Mouse (Mus musculus): ENCODE measurements at regions not wholly inside any gene's neighbourhood (a gene's known extent, or its start where the extent isn't known, plus 50 kb on each side); places are given as distances from the start of the nearest gene placed in this dataset.

DNA sequence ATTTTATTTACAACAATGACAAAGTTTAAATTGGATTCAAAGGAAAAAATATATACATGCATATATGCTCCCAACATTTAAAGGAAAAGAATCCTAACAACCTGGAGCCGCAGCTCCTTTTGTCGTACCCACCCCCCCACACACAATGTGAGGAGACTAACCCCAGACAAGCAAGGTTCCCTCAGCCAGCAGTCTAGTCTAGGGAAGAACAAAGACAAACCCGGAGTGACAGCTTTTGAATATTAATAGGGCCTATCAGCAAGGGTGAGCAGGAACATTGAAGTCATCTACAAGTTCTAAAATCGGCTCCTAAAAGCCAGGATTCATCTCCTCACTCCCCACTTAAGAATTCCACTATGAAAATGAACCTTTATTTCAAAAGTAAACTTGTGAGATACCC is 374.9 kb upstream of the Clint1 start:
- intact Hi-C loops (cut with DNase I) = no loop called here
- no peak for DNase-seq (ENCODE audit: extremely low spot score in 1 of 2, low spot score in 2 of 2)

DNA sequence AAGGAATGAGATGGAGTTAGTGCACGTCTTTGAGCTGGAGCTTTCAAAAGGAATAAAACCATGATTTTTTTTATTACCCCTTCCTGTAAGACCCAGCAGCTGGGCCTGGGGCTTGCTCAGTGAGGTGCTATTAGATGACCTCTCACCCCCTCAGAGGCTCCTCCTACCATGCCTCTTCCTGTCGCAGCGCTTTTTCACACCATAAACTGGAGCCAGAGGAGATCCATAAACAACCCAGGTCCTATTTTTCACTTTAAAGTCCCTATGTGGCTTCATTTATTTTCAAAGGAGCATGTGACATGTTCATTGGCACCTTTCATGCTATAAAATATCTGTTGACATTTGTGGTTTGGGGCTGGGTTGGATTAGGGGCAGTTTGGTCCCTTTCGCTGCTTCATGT is 365.9 kb upstream of the Clint1 start:
- DNase-seq (ENCODE audit: extremely low spot score in 1 of 2, low spot score in 2 of 2) = no peak
- intact Hi-C loops (cut with DNase I) = no loop called here

GRCm38 (mm10) chr11:45491021-45491967 is 360.6 kb upstream of the Clint1 start:
- intact Hi-C loops (cut with DNase I) = no loop called here
- no peak for DNase-seq (ENCODE audit: extremely low spot score in 1 of 2, low spot score in 2 of 2)

DNA sequence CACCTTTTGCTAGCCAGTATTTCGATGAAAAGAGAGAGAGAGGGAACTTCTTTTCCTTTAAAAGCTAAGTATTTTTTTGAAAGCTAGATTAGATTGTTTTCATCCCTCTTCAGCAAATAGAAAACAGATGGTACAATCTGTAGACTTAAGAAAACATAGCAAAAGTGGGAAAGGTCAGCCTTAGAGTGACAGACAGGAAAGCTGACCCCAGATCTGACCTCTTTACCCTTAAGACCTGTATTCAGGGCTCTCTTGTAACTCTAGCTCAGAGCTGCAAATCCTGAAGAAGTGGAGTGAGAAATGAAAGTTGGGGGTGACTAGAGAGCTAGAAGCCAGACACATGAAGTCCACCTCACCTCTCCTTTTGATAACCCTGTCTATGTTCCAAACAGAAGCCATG is 356.6 kb upstream of the Clint1 start:
- DNase-seq (ENCODE audit: extremely low spot score in 1 of 2, low spot score in 2 of 2) = no peak
- intact Hi-C loops (cut with DNase I) = no loop called here

GRCm38 (mm10) chr11:45508566-45508965 is 343.3 kb upstream of the Clint1 start:
- intact Hi-C loops (cut with DNase I) = no loop called here
- no peak for DNase-seq (ENCODE audit: extremely low spot score in 1 of 2, low spot score in 2 of 2)

DNA sequence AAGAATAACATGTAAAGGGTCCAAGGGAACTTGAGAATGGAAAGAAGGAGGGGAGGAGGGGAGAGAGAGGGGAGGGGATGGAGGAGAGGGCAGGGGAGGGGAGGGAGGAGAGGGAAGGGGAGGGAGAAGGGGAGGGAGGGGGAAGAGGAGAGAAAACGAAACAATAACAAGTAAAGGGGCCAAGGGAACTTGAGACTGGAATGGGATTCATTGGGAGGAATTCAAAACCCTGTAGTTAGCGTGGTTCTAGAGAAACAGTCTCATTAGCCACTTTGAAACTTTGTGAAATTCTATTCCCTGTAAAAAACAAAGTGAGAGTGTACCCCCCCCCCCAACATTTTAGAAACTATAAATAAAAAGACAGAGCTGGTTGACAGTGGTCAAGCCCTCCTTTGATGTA is 342.6 kb upstream of the Clint1 start:
- DNase-seq (ENCODE audit: extremely low spot score in 1 of 2, low spot score in 2 of 2) = no peak
- intact Hi-C loops (cut with DNase I) = no loop called here

GRCm38 (mm10) chr11:45514415-45515271 is 337.2 kb upstream of the Clint1 start:
- DNase-seq (ENCODE audit: extremely low spot score in 1 of 2, low spot score in 2 of 2) = no peak
- intact Hi-C loops (cut with DNase I) = no loop called here

DNA sequence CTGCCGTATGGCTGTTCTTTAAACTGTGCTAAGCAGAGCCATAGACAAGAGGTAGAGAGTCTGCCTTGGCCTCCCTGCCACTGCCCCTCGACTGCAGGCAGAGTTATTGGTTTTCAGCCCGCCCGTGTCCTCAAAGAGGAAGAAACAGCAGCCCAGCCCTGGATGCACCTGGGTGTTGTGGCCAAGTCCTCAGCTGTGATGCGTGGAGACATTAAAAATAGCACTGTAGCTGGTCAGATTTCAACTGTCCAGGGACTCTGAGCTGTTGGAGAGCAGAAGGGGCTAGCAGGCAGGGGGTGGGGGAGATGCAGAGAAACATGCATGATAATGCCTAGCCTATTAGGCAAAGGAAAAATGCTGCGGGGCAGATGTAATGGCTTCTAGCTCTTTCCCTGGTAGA is 327.1 kb upstream of the Clint1 start:
- intact Hi-C loops (cut with DNase I) = no loop called here
- DNase-seq (ENCODE audit: extremely low spot score in 1 of 2, low spot score in 2 of 2) = no peak

GRCm38 (mm10) chr11:45531044-45531626 is 320.7 kb upstream of the Clint1 start:
- DNase-seq (ENCODE audit: extremely low spot score in 1 of 2, low spot score in 2 of 2) = no peak

DNA sequence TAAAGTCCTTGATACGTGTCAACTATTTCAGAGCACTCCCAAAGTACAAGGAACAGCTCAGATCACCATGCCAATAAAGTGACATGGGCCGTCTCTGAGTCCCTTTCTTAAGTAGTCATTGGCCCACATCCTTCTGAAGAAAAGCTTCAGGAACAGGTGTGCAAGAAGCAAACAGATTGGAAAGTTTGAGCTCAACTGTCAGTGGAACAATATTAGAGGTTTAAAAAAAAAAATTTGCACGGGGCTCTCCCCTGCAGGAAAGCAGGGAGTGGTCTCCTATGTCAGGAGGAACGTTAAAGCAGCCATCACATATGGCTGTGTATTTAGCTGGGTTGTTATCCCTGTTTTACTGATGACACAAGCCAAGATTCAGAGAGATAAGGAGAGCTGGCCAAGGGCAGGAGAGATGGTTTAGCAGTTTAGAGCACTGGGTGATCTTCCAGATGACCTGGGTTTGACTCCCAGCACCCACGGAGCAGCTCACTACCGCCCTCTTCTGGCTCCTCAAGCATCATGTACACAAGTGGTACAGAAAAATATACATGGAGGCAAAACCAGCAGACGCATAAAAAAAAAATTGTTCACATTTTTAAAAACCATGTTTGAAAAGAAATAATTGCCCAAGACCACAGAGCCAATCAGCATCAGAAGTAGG is 318.3 kb upstream of the Clint1 start:
- no peak for DNase-seq (ENCODE audit: extremely low spot score in 1 of 2, low spot score in 2 of 2)
- intact Hi-C loops (cut with DNase I) = no loop called here

More at GRCm38 (mm10) chr11:45531044-45531626, 320.7 kb upstream of the Clint1 start:
- intact Hi-C loops (cut with DNase I) = no loop called here

DNA sequence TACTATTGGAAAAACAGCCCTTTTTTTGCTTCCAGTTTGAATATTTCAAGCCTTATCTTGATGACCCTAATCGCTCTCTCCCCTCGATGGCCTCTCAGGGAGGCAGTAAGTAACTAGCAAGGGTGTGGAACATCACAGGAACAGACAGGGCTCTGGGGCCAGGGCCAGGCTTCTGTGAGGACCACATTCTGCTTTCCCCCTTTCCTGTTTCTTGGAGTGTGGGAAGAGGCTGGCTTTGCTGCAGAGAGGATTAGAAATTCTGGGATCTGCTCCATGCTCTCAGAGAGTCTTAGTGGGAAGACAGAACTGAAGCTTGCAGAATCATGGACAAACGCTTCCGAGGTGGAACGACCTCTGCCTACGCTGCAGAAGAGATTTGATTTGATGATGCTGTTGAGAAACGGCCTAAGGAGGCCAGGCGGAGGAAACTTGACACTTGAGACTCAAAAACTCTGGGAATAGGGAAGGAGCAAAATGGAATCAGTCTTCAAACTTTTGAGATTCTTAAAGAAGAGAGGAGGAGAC is 316.3 kb upstream of the Clint1 start:
- DNase-seq (ENCODE audit: extremely low spot score in 1 of 2, low spot score in 2 of 2) = no peak
- intact Hi-C loops (cut with DNase I) = loop anchor here (5.0 kb wide), 3 partner anchors 347 to 923 kb away; no protein-coding TSS in a partner anchor

- intact Hi-C loops (cut with DNase I) = loop anchor here (5.0 kb wide), 3 partner anchors 344 to 926 kb away; no protein-coding TSS in a partner anchor
- peak in 1 of 2 experiments; percentile 52 for DNase-seq (ENCODE audit: extremely low spot score in 1 of 2, low spot score in 2 of 2)
Observed at GRCm38 (mm10) chr11:45538011-45538410, 313.8 kb upstream of the Clint1 start.

GRCm38 (mm10) chr11:45539459-45539858 is 312.4 kb upstream of the Clint1 start:
- DNase-seq (ENCODE audit: extremely low spot score in 1 of 2, low spot score in 2 of 2) = peak; percentile 73 to 82
- intact Hi-C loops (cut with DNase I) = loop anchor here (5.0 kb wide), 3 partner anchors 343 to 927 kb away; no protein-coding TSS in a partner anchor

DNA sequence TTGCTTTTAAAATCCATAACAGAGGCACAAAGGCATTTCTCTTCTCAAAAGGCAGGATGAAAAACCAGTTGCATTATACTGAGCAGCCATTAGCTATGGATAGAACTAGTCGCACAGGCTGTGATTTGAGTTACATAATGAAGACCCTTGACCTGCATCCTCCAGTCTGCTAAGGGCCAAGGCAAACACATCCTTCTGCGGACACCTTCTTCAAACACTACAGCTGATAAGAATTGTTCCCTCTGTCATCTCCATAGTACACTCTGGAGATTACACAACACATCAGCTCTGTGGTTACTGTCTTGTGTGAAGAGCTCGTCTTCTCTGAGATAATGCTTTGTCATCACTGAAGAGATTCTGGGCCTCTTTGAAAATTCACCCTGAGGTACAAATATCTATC is 307.3 kb upstream of the Clint1 start:
- no peak for DNase-seq (ENCODE audit: extremely low spot score in 1 of 2, low spot score in 2 of 2)

DNA sequence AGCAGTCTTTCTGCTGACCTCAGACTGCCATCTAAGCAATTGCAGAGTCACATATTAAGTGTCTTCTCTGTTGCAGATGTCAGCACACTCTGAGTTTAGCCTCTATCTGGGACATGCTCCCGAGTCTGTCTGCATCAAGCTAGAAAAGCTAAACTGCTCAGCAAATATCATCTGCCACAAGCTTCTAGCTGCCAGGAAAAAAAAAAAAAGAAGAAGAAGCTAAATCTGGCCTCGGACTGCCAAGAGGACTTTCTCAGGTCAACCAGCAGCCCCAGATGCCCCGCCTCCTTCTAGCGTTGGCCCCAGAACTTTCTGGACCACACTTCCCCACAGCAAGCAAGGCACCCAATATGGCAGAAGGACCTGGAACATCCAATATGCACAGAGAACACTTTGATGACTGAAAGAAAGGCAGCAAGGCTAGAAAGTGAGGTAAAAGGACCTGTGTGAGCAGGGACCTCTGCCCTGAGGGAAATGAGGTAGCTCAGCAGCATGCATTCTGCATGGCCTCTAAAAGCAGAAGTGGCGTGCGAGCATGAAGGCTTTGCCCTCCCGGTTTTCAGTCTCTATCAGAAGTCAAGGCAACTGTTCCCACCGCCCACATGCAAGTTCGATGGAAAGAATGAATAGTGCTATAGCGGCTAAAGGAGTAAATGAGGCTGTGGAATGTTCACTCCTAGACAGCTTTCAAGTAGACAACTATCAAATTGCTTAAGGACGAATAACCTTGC is 305.8 kb upstream of the Clint1 start:
- DNase-seq (ENCODE audit: extremely low spot score in 1 of 2, low spot score in 2 of 2) = no peak
- intact Hi-C loops (cut with DNase I) = no loop called here

More for the DNA sequence above, 307.3 kb upstream of the Clint1 start:
- intact Hi-C loops (cut with DNase I) = no loop called here

- intact Hi-C loops (cut with DNase I) = no loop called here
Observed at GRCm38 (mm10) chr11:45546861-45547260, 305.0 kb upstream of the Clint1 start.

DNA sequence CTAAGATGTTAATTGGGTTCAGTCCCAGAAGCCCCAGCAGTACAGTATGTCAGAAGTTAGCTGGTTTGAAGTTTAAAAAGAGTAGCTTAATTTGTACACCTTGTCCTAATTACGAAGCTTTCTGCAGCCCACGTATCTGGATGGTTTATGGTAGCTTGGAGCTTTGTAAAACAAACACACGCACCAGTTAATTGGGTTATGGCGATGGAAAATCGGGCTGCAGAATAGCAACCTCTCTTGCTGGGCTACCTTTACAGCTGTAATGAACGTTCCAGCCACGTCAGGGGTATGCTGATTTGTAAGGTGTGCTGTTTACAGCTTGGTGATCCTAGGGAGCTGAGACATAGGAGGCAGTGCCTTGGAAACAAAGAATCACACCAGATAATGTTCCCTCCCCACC is 301.5 kb upstream of the Clint1 start:
- DNase-seq (ENCODE audit: extremely low spot score in 1 of 2, low spot score in 2 of 2) = no peak
- intact Hi-C loops (cut with DNase I) = no loop called here

More at GRCm38 (mm10) chr11:45546861-45547260, 305.0 kb upstream of the Clint1 start:
- no peak for DNase-seq (ENCODE audit: extremely low spot score in 1 of 2, low spot score in 2 of 2)

Data from left cerebral cortex, postnatal 10 days (tissue).